Mouse (Mus musculus) layer of hippocampus, postnatal 10 days (tissue): Measurements from ENCODE around the gene BC037034. TPM values are rescaled to one million over a fixed set of nuclear protein-coding genes. Genes with fewer than 3 reads are reported as not detected.

Experiments used
- DNase-seq, 2 experiments: peaks; one replicate each; pipeline ENCODE4 v3.0.0; 2021; ENCODE audit warnings: low spot score in 2 of 2
- long read RNA-seq: library from polyadenylated mRNA; stranded (forward); transcript quantifications from one replicate; pipeline ENCODE4 v2.0.0, GENCODE M21; 2023
- total RNA-seq, 2 experiments: library from RNA; stranded (reverse); gene quantifications; 2 replicates each; pipeline ENCODE4 v1.2.3; 2021

Gene BC037034
- total RNA-seq: 10 to 100 TPM; 76.0 to 84.4 TPM
- long read RNA-seq, transcript BC037034-201 (11 exons, 2,490 nt): major isoform, 9 of 30 reads
- long read RNA-seq, partial matches to known transcripts: 8 of 30 reads
- long read RNA-seq, other reads (novel, unspliced or antisense): 11 of 30 reads

GRCm38 (mm10) chr5:138263260-138264206 lies at the start of gene BC037034:
BC037034 (minus strand) TSS chr5:138264033.
- peak; percentile 90 to 93 for DNase-seq

GRCm38 (mm10) chr5:138312795-138313194 lies 49.0 kb upstream of the BC037034 start:
- no peak for DNase-seq

GRCm38 (mm10) chr5:138299613-138300012 lies 35.8 kb upstream of the BC037034 start:
- DNase-seq: no peak

GRCm38 (mm10) chr5:138294158-138294557 lies 30.3 kb upstream of the BC037034 start:
- DNase-seq: no peak

GRCm38 (mm10) chr5:138291638-138292037 lies 27.8 kb upstream of the BC037034 start:
- DNase-seq: no peak

- DNase-seq: no peak
These were observed 24.0 kb upstream of the BC037034 start for GRCm38 (mm10) chr5:138287861-138288260.

GRCm38 (mm10) chr5:138283540-138283939 lies 19.7 kb upstream of the BC037034 start:
- no peak for DNase-seq

GRCm38 (mm10) chr5:138281798-138282197 lies 18.0 kb upstream of the BC037034 start:
- no peak for DNase-seq

GRCm38 (mm10) chr5:138280829-138281228 lies 17.0 kb upstream of the BC037034 start:
- peak in 1 of 2 experiments; percentile 11 for DNase-seq

- DNase-seq: no peak
These were observed 16.6 kb upstream of the BC037034 start for GRCm38 (mm10) chr5:138280425-138280768.

- DNase-seq: peak; percentile 87 to 91
These were observed 16.0 kb upstream of the BC037034 start, which contains the start of the genes Gm43720, Gpc2 and Stag3 for GRCm38 (mm10) chr5:138279585-138280424. Gm43720 (minus strand) TSS chr5:138279958. Gpc2 (minus strand) TSS chr5:138280005. Stag3 (plus strand) TSS chr5:138280240.

GRCm38 (mm10) chr5:138277994-138278393 lies 14.2 kb upstream of the BC037034 start:
- DNase-seq: no peak

GRCm38 (mm10) chr5:138275216-138276050 lies 11.6 kb upstream of the BC037034 start:
- no peak for DNase-seq

GRCm38 (mm10) chr5:138274186-138274585 lies 10.4 kb upstream of the BC037034 start:
- no peak for DNase-seq

GRCm38 (mm10) chr5:138272409-138272923 lies 8.6 kb upstream of the BC037034 start, which contains the start of gene Gal3st4:
Gal3st4 (minus strand) TSS chr5:138272840.
- no peak for DNase-seq

- no peak for DNase-seq
These were observed 7.4 kb upstream of the BC037034 start for GRCm38 (mm10) chr5:138271232-138271631.

GRCm38 (mm10) chr5:138268980-138269379 lies 5.1 kb upstream of the BC037034 start:
- no peak for DNase-seq

- DNase-seq: no peak
These were observed 3.3 kb upstream of the BC037034 start for GRCm38 (mm10) chr5:138267114-138267513.

GRCm38 (mm10) chr5:138265712-138266111 lies 1.9 kb upstream of the BC037034 start:
- no peak for DNase-seq

- peak in 1 of 2 experiments; percentile 19 for DNase-seq
These were observed 360 bp upstream of the BC037034 start for GRCm38 (mm10) chr5:138264207-138264578.
